Mouse (Mus musculus) liver, adult 2 months (tissue): Measurements from ENCODE around the gene Clmn. TPM values are rescaled to one million over a fixed set of nuclear protein-coding genes. Genes with fewer than 3 reads are reported as not detected.
A peak's percentile ranks its signal among the peaks of the same experiment; 100 is the strongest.
"Not testable (repeated sequence)": the region's sequence is repeated elsewhere in the genome, so short reads cannot be mapped to it uniquely, and the experiment has no call there.

ENCODE experiments used
- DNase-seq: peaks from one replicate; pipeline ENCODE4 v3.0.0-alpha.2; 2011; ENCODE audit warnings: low read depth, low spot score; ENCODE audit errors: extremely low read depth
- H3K27ac ChIP-seq: fragments of 200-500 bp; replicated peaks from 2 replicates; pipeline ENCODE4 v1.5.1; 2012; ENCODE audit warnings: low read depth, mild to moderate bottlenecking, control low read depth, inconsistent platforms, low read length; ENCODE audit not compliant: insufficient read depth
- H3K27me3 ChIP-seq: fragments of 200-500 bp; 2 replicates; pipeline ENCODE4 v1.6.1; 2012; ENCODE audit warnings: mild to moderate bottlenecking, moderate library complexity, low read length, inconsistent platforms; ENCODE audit not compliant: control insufficient read depth, insufficient read depth
- H3K36me3 ChIP-seq: fragments of 200-500 bp; 2 replicates; pipeline ENCODE4 v1.6.1; 2012; ENCODE audit warnings: low read length, inconsistent platforms; ENCODE audit not compliant: control insufficient read depth, insufficient read depth
- H3K4me1 ChIP-seq: fragments of 200-500 bp; 2 replicates; pipeline ENCODE4 v1.6.1; 2011; ENCODE audit warnings: low read length; ENCODE audit not compliant: control insufficient read depth, insufficient read depth
- H3K4me3 ChIP-seq: fragments of 200-500 bp; 2 replicates; pipeline ENCODE4 v1.5.1; 2011; ENCODE audit warnings: low read depth, mild to moderate bottlenecking, control low read depth, low read length, moderate library complexity; ENCODE audit not compliant: insufficient read depth
- H3K79me2 ChIP-seq: fragments of 200-500 bp; 2 replicates; pipeline ENCODE4 v1.6.1; 2012; ENCODE audit warnings: inconsistent platforms, mild to moderate bottlenecking, low read length, moderate library complexity; ENCODE audit not compliant: control insufficient read depth, insufficient read depth
- H3K9ac ChIP-seq: fragments of 200-500 bp; 2 replicates; pipeline ENCODE4 v1.6.1; 2012; ENCODE audit warnings: low read depth, mild to moderate bottlenecking, control low read depth, inconsistent platforms, low read length
- CTCF ChIP-seq: fragments of 200-500 bp; IDR thresholded peaks from 2 replicates; pipeline ENCODE4 v1.5.1; 2011; ENCODE audit warnings: low read depth, low read length, control low read depth
- POLR2A ChIP-seq: fragments of 200-500 bp; IDR thresholded peaks from 2 replicates; pipeline ENCODE4 v1.6.1; 2011; ENCODE audit warnings: low read length, control low read depth; ENCODE audit not compliant: insufficient read depth; ENCODE audit errors: extremely low read depth
- WGBS: fragments of 180-500 bp; shearing (Covaris S2); methylation state at CpG from one replicate; pipeline ENCODE4 v1.1.7; 2018; 5-methylcytosine and 5-hydroxymethylcytosine counted together
- polyA plus RNA-seq: library from polyadenylated mRNA; depleted of rRNA; stranded (reverse); fragments of >200 nt; gene quantifications from 2 replicates; pipeline ENCODE4 v1.2.3, GENCODE M21; 2012
- total RNA-seq: library from RNA; depleted of rRNA; stranded (reverse); fragments of >200 nt; gene quantifications from 2 replicates; pipeline ENCODE4 v1.2.3, GENCODE M21; 2014

Clmn gene
- total and polyA plus RNA-seq, 2 experiments: 13.7 to 20.4 TPM

DNA sequence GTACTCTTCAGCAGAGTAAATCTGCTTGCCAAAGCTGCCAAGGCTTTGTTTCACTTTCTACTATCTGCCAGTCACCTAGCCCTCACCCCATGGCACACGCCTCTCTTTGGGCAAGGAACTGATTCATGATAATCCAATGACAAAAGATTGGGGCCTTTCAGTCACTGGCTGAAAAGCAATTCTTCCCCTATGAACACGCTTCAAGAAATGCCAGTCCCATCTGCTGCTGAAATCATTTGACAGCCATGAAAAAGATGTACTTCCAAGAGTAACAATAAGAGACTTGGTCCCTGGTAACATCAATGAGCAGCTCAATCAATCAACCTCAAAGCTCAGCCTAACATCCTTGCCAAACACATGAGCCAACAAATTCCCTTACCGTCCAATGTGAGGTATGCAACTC, 128.9 kb downstream of the Clmn start:
- Histone ChIP-seq H3K36me3 (peaks cover 23% of the 10 kb centered on the region), H3K27ac (no peak overlapping the region), H3K9ac (no peak overlapping the region), H3K4me1 (peaks cover 7% of the 10 kb centered on the region), H3K27me3 (no peaks in the 10 kb centered on the region), H3K4me3 (no peak overlapping the region), H3K79me2 (peaks cover 7% of the 10 kb centered on the region; the same call in 1 of the 2 replicates)
- DNase-seq: peak; percentile 42
- no peak for TF ChIP-seq CTCF
- TF ChIP-seq POLR2A: no peak
- 42% methylated on average over 3 of the region's 3 CpGs for WGBS

- Histone ChIP-seq H3K36me3 (peaks cover 47% of the 10 kb centered on the region), H3K27me3 (no peaks in the 10 kb centered on the region), H3K27ac (no peak overlapping the region), H3K4me1 (no peaks in the 10 kb centered on the region; the same call in 1 of the 2 replicates), H3K4me3 (no peak overlapping the region), H3K9ac (no peak overlapping the region), H3K79me2 (peaks cover 4% of the 10 kb centered on the region; the same call in 1 of the 2 replicates)
- no peak for TF ChIP-seq CTCF
- TF ChIP-seq POLR2A: no peak
- DNase-seq: no peak
Observed at GRCm38 (mm10) chr12:104733165-104733564, 131.7 kb downstream of the Clmn start.

GRCm38 (mm10) chr12:104731782-104732181, 133.1 kb downstream of the Clmn start:
- TF ChIP-seq CTCF (no peak), POLR2A (no peak)
- no peaks in the 10 kb centered on the region for H3K27me3 ChIP-seq
- no peak overlapping the region for H3K4me3 ChIP-seq
- DNase-seq: no peak
- peaks cover 50% of the 10 kb centered on the region for H3K36me3 ChIP-seq
- peaks cover 4% of the 10 kb centered on the region; the same call in 1 of the 2 replicates for H3K79me2 ChIP-seq
- 89% methylated on average over 3 of the region's 3 CpGs for WGBS
- no peak overlapping the region for H3K9ac ChIP-seq
- no peak overlapping the region for H3K27ac ChIP-seq
- H3K4me1 ChIP-seq: no peaks in the 10 kb centered on the region; the same call in 1 of the 2 replicates

DNA sequence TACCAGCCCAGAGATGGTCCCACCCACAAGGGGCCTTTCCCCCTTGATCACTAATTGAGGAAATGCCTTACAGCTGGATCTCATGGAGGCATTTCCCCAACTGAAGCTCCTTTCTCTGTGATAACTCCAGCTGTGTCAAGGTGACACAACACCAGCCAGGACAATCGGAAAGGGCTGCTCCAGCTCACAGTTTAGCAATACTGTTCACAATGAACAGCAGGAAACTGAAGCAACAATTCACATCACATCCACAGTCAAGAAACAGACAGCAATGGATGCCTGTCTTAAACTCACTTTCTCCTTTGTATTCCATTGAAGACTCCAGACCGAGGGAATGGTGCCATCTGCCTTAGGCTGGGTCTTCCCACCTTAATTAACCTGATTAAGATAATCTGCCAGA, 138.4 kb downstream of the Clmn start:
- H3K27me3 ChIP-seq, H3K4me1 ChIP-seq, DNase-seq, H3K4me3 ChIP-seq, H3K79me2 ChIP-seq, H3K27ac ChIP-seq, H3K9ac ChIP-seq: not testable (repeated sequence)
- 91% methylated on average over 2 of the region's 2 CpGs for WGBS
- peaks cover 74% of the 10 kb centered on the region for H3K36me3 ChIP-seq

- WGBS: 96% methylated on average over 10 of the region's 10 CpGs
- Histone ChIP-seq H3K27ac (no peak overlapping the region), H3K4me1 (no peaks in the 10 kb centered on the region), H3K9ac (no peak overlapping the region), H3K36me3 (peaks cover 49% of the 10 kb centered on the region), H3K4me3 (no peak overlapping the region), H3K27me3 (no peaks in the 10 kb centered on the region), H3K79me2 (peaks cover 12% of the 10 kb centered on the region; the same call in 1 of the 2 replicates)
- DNase-seq: no peak
- TF ChIP-seq POLR2A: no peak
- no peak for TF ChIP-seq CTCF
Observed at GRCm38 (mm10) chr12:104722056-104722455, 142.8 kb downstream of the Clmn start.

DNA sequence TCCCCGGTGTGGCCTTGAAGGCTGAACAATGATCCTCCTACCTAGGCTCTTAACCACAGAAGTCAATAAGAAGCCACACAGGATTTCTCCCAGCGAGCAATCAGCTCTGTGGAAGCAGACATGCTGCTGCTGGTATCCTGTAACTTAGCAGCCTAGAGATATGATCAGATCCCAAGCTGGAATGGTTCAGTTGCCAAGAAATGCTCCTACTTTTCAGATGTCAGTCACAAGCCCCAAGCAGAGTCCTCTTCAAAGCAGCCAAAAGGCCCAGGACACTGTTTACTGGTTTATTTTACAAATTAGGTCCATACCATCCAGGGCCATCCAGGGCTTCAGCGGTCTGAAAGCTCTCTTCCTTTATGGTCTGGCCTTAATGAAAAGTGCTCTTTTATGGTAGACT, 143.9 kb downstream of the Clmn start:
- WGBS: 92% methylated on average over 3 of the region's 3 CpGs
- Histone ChIP-seq H3K9ac (no peak overlapping the region), H3K36me3 (peaks cover 46% of the 10 kb centered on the region), H3K79me2 (peaks cover 12% of the 10 kb centered on the region; the same call in 1 of the 2 replicates), H3K4me1 (no peaks in the 10 kb centered on the region), H3K27me3 (no peaks in the 10 kb centered on the region), H3K4me3 (no peak overlapping the region), H3K27ac (no peak overlapping the region)
- DNase-seq: no peak
- TF ChIP-seq CTCF (no peak), POLR2A (no peak)
